Mouse (Mus musculus): ENCODE data around the gene Zdhhc19.

DNA sequence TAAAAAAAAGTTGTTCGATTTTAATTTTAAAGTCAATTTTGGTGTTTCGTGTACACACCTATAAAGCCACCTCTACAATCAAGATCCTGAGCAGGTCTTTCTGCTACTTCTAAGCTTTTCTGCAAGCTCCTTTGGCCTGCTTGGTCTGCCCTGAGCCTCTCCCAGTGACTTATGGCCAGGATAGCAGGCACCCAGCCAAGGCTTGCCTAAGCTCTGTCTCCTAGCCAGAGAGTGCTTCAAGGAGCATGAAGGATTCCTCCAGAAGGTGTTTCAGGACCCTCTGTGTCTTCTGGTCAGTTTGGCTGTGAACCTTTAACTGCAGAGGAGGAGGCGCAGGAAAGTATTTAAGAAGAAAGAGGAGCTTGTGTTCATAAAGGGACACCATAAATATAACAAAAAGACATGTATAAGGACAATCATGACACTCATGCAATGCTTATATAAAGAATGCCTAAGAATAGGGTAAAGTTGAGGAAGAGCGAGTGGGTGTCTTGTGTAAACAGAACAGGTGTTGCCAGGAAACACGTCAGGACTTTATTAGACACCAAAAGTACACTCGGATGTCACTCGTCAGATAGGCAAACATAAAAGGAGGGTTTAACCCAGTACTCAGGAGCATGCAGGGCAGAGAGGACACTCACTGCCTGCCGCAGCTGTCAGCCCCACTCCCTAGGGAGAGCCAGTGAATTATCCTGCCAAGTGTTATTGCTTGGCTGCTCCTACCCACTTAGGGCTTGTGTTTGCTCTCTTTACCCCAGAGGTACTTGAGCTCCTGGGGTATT, 27.6 kb downstream of the Zdhhc19 start:
- TF ChIP-seq FOSL1 (IDR thresholded peaks at IDR 0.05; ENCODE audit: insufficient read depth, low read length, poor library complexity, severe bottlenecking) (no peak), CTCF (IDR thresholded peaks at IDR 0.05; ENCODE audit: control insufficient read depth, insufficient read depth, insufficient read length) (no peak), MYOD1 (IDR thresholded peaks at IDR 0.05; ENCODE audit: control insufficient read depth, insufficient read length, low read depth) (peak; percentile 93), MYOG (IDR thresholded peaks at IDR 0.05; ENCODE audit: control insufficient read depth, extremely low read depth, insufficient read length) (no peak)
